In the genomic region with DNA sequence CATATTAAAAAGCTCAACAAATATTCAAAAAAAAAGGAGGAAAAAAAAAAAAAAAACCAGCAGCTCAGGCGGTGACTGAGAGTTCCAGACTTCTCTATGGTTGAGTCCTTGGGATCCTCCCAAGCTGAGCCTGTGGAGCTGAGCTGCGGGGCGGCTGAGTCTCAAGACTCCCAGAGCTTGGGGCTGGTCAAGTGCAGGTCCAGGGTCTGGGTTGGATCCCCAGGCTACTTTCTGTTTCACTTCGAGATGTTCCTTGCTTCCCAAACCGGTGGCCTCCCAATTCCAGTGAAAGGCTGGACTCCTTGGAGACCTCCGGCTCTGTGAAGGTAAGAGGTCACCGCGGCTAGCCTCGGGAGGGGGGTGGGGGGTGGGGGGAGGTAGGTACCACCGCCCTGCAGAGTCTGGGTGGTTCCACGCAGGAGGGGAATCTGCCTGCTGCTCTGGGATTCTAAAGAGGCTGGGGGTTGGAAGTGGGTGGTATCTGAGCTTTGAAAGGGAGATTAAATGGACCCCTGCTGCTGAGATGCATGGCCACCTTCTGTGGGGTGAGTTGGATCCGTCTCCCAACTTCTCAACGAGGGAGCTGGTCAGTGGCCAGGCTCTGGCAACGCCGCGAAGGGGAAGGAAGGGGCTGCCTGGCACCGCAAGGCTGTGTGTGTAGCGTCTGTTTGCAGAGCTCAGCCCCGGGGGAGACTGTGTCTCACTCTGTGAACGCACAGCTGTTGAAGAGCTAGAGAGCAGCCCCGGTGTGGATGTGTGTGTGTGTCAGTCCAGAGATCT, we compare ENCODE assay signal across 9 mouse cellular contexts.
DNase-seq lines count a peak whose midpoint lies in the region; ATAC-seq lines count a peak whose summit lies in the region.
"Had no signal": no experiment of that assay in that cellular context is flagged by ENCODE, and none has a peak within 500 bp of the region (broad histone marks: within the 10 kb centered on the region; RNA-seq: fewer than 3 reads in every experiment).

No protein-coding gene starts in this region.

- no peaks in the 10 kb centered on the region for H3K27me3 ChIP-seq in hindbrain, embryonic 11.5 days (ENCODE audit: control insufficient read depth, insufficient read depth, low read length)
- no peaks in the 10 kb centered on the region for H3K27me3 ChIP-seq in lung, embryonic 15.5 days

- no peak overlapping the region for H3K27ac ChIP-seq in hindbrain, embryonic 11.5 days (ENCODE audit: low read depth, low read length)
- no peak overlapping the region for H3K27ac ChIP-seq in lung, embryonic 15.5 days

- peak overlapping the region; percentile 8 for H3K4me2 ChIP-seq in hindbrain, embryonic 11.5 days (replicated peaks; ENCODE audit: low read depth, low read length)
- H3K4me2 ChIP-seq in lung, embryonic 15.5 days = peak overlapping the region; percentile 84

- 5% methylated on average over 21 of the region's 21 CpGs for WGBS in hindbrain, embryonic 11.5 days
- WGBS in lung, embryonic 15.5 days = 6% methylated on average over 21 of the region's 21 CpGs

- no peak overlapping the region; the same call in 1 of the 2 replicates for H3K9ac ChIP-seq in hindbrain, embryonic 11.5 days (ENCODE audit: low read depth, low read length)
- peak overlapping the region; percentile 52 for H3K9ac ChIP-seq in lung, embryonic 15.5 days

- no peaks in the 10 kb centered on the region for H3K9me3 ChIP-seq in hindbrain, embryonic 11.5 days (ENCODE audit: control insufficient read depth, low read length)
- H3K9me3 ChIP-seq in lung, embryonic 15.5 days = no peaks in the 10 kb centered on the region

- no peaks in the 10 kb centered on the region for H3K36me3 ChIP-seq in hindbrain, embryonic 11.5 days (ENCODE audit: control insufficient read depth, insufficient read depth, low read length)
- H3K36me3 ChIP-seq in lung, embryonic 15.5 days = no peaks in the 10 kb centered on the region
- H3K36me3 ChIP-seq: G1E had no signal

- DNase-seq in MN1 (ENCODE audit: low spot score) = peak; percentile 66
- DNase-seq in cerebellum, adult 9-11 months = peak; percentile 37
- peak; percentile 42 to 57 for DNase-seq in frontal cortex, postnatal 10 days (ENCODE audit: low spot score in 2 of 2)
- peak; percentile 55 for DNase-seq in hindbrain, embryonic 11.5 days (ENCODE audit: low spot score)
- DNase-seq in layer of hippocampus, adult 9-11 months = peak; percentile 70
- DNase-seq in ovary, adult 18-20 months (ENCODE audit: low spot score) = peak; percentile 41
- peak; percentile 15 for DNase-seq in urinary bladder, postnatal 10 days (ENCODE audit: low spot score)

- ATAC-seq in hindbrain, embryonic 11.5 days (ENCODE audit: low FRiP score) = no peak
- ATAC-seq in lung, embryonic 15.5 days (ENCODE audit: borderline replicate concordance, extremely low read depth, low FRiP score, low TSS enrichment) = peak; percentile 86

- H3K4me3 ChIP-seq in hindbrain, embryonic 11.5 days (ENCODE audit: low read depth, low read length) = 0 out of 2 replicates have a peak overlapping the region, but pooled peaks have one; percentile 0
- H3K4me3 ChIP-seq in lung, embryonic 15.5 days = peak overlapping the region; percentile 57

- H3K4me1 ChIP-seq in hindbrain, embryonic 11.5 days (replicated peaks; ENCODE audit: control insufficient read depth, insufficient read depth, low read length) = 0 out of 2 replicates have a peak, but pooled peaks cover 2% of the 10 kb centered on the region
- peaks cover 6% of the 10 kb centered on the region; the same call in 1 of the 2 replicates for H3K4me1 ChIP-seq in lung, embryonic 15.5 days

Comparison
In these comparisons a context has a peak if more than half of its experiments do, and no peak if none do; other contexts are left out.
1. DNase-seq: peak in every context shown above with its lines; median percentile 70 in layer of hippocampus, adult 9-11 months; 66 in MN1; 55 in hindbrain, embryonic 11.5 days; 50 in frontal cortex, postnatal 10 days; 41 in ovary, adult 18-20 months; 37 in cerebellum, adult 9-11 months; 15 in urinary bladder, postnatal 10 days.